Mouse (Mus musculus) olfactory bulb, adult 2 months (tissue): Measurements from ENCODE around the gene Phldb3.

Experiments used
- CTCF ChIP-seq: fragments of 200-500 bp; IDR thresholded peaks from 2 replicates; pipeline ENCODE4 v1.5.1; 2012; ENCODE audit warnings: low read depth, mild to moderate bottlenecking, low read length, moderate library complexity; ENCODE audit not compliant: insufficient read depth
- POLR2A ChIP-seq: fragments of 200-500 bp; IDR thresholded peaks from 2 replicates; pipeline ENCODE4 v1.6.1; 2012; ENCODE audit warnings: mild to moderate bottlenecking, low read depth, low read length, moderate library complexity; ENCODE audit not compliant: insufficient read depth

GRCm38 (mm10) chr7:24640450-24640849 is 29.9 kb downstream of the Phldb3 start:
- no peak for TF ChIP-seq CTCF
- TF ChIP-seq POLR2A, result no peak
